Mouse (Mus musculus) kidney, postnatal 0 days (tissue): Measurements from ENCODE around the gene Mageb18. TPM values are rescaled to one million over a fixed set of nuclear protein-coding genes. Genes with fewer than 3 reads are reported as not detected.

ENCODE experiments used
- ATAC-seq: fragments of 200-750 bp; cut with Nextera tagmentation; replicated peaks from 2 replicates; pipeline ENCODE4 v1.8.0; 2017; ENCODE audit warnings: low read depth, moderate number of reproducible peaks, moderate TSS enrichment, moderate library complexity; ENCODE audit not compliant: low FRiP score
- DNase-seq: peaks from one replicate; pipeline ENCODE4 v3.0.0-alpha.2; 2016; ENCODE audit warnings: low spot score
- H3K27ac ChIP-seq: fragments of 300-500 bp; sonication (generic); 2 replicates; pipeline ENCODE4 v1.5.1; 2014; ENCODE audit warnings: mild to moderate bottlenecking
- H3K27me3 ChIP-seq: fragments of 300-500 bp; sonication (generic); 2 replicates; pipeline ENCODE4 v1.6.1; 2014; ENCODE audit warnings: low read length, mixed read lengths; ENCODE audit not compliant: insufficient read depth
- H3K36me3 ChIP-seq: fragments of 300-500 bp; sonication (generic); 2 replicates; pipeline ENCODE4 v1.6.1; 2014; ENCODE audit warnings: low read length, mixed read lengths; ENCODE audit not compliant: insufficient read depth
- H3K4me1 ChIP-seq: fragments of 300-500 bp; sonication (generic); replicated peaks from 2 replicates; pipeline ENCODE4 v1.6.1; 2014; ENCODE audit warnings: antibody characterized with exemption, low read length, mixed read lengths; ENCODE audit not compliant: insufficient read depth
- H3K4me2 ChIP-seq: fragments of 300-500 bp; sonication (generic); 2 replicates; pipeline ENCODE4 v1.6.1; 2014; ENCODE audit warnings: mild to moderate bottlenecking, low read length, moderate library complexity, mixed read lengths
- H3K4me3 ChIP-seq: fragments of 300-500 bp; sonication (generic); replicated peaks from 2 replicates; pipeline ENCODE4 v1.5.1; 2014; ENCODE audit warnings: low read depth, low read length
- H3K9ac ChIP-seq: fragments of 300-500 bp; sonication (generic); 2 replicates; pipeline ENCODE4 v1.6.1; 2014; ENCODE audit warnings: low read depth, low read length
- H3K9me3 ChIP-seq: fragments of 300-500 bp; sonication (generic); replicated peaks from 2 replicates; pipeline ENCODE4 v1.6.1; 2016; ENCODE audit warnings: low read length, inconsistent platforms, mixed read lengths
- CTCF ChIP-seq: IDR thresholded peaks from 2 replicates; pipeline ENCODE4 v1.5.1; 2016; ENCODE audit warnings: antibody characterized with exemption, low read depth, mild to moderate bottlenecking, moderate library complexity
- WGBS: fragments of 180-500 bp; shearing (Covaris S2); extraction: QIAGEN DNeasy Blood & Tissue Kit; methylation state at CpG from one replicate; pipeline ENCODE4 v1.1.7; 2014; 5-methylcytosine and 5-hydroxymethylcytosine counted together
- polyA plus RNA-seq: library from polyadenylated mRNA; unstranded; fragments of >200 nt; fragmentation: Nextera tagmentation; extraction: Ambion mirVana; gene quantifications from 2 replicates; pipeline ENCODE4 v1.2.1, GENCODE M21; 2015

Mageb18 gene
- polyA plus RNA-seq, 1 experiment from 2014 or later = not detected

DNA sequence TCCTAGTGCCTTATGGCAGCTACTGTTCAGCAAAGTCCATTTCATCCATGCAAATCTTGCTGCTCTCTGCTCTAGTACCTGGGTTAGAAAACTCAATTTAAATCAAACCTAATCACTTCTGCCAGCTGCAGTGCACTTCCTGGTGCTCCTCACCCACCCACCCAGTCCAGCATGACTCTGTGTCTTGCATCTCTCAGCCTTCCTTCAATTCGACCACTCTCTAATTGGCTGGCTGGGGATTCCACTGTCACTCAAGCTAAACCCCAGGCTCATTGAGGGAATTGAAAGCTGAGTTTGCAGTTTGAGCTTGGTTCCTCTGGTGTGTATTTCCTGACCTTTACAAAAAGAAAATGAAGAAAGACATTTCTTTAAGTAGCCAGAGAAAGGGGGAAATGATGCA is 275.8 kb downstream of the Mageb18 start:
- Histone ChIP-seq H3K27me3 (no peaks in the 10 kb centered on the region), H3K36me3 (no peaks in the 10 kb centered on the region), H3K4me1 (no peaks in the 10 kb centered on the region), H3K4me2 (no peak overlapping the region), H3K9ac (no peak overlapping the region), H3K9me3 (no peaks in the 10 kb centered on the region), H3K27ac (no peak overlapping the region), H3K4me3 (no peak overlapping the region)
- no peak for ATAC-seq
- 54% methylated on average over 1 of the region's 1 CpGs for WGBS
- DNase-seq = no peak
- TF ChIP-seq CTCF = no peak

DNA sequence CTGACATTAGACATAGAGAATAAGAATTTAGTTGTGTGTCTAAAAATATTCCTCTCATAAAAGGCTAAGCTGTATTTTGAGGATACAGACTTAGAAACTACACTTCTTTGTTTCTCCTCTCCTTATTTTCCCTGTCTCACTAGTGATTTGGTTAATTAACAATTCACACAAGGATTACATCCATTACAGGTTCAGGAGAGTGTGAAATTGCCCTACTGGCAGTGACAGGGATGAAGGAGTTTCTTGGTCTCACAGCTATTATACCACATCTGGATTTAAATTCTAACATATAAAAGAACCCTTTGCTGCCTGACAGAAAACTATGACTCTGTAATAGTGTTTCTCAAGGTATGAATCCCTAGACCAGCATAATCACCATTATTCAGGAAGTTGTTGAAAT is 318.8 kb downstream of the Mageb18 start:
- DNase-seq (no peak), ATAC-seq (no peak)
- Histone ChIP-seq H3K4me1 (no peaks in the 10 kb centered on the region), H3K9ac (no peak overlapping the region), H3K9me3 (no peaks in the 10 kb centered on the region), H3K36me3 (no peaks in the 10 kb centered on the region), H3K4me2 (no peak overlapping the region), H3K27me3 (no peaks in the 10 kb centered on the region), H3K4me3 (no peak overlapping the region), H3K27ac (no peak overlapping the region)
- TF ChIP-seq CTCF = no peak

Other genes starting within 250 kb of the Mageb18 start
- gene Gm5941, start 109.6 kb downstream of the Mageb18 start, polyA plus RNA-seq = not detected in 2 replicates